8 mouse cellular contexts compared by ENCODE assay signal in the genomic region with DNA sequence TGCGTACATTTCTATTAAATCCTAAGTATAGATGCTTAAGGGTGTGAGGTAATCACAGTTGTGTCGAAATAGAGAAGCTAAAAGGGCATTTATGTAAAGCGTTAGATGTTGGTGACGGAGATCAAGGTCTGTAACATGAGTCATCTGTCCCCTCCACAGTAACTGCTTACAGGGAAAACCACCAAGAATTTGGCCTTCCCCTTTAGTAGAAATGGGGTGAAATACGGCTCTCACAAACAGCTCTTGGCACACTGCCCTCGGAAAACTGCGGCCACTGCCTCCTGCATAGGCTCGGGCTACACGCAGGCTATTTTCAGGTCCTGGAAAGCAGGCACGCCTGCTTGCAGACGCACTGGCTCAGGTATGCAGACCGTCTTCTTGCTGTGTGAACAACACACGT. TPM values are rescaled to one million over a fixed set of nuclear protein-coding genes. Genes with fewer than 3 reads are reported as not detected.
DNase-seq lines count a peak whose midpoint lies in the region; ATAC-seq and TF ChIP-seq lines count a peak whose summit lies in the region.

No protein-coding gene starts in this region.

- H3K27ac ChIP-seq in bone marrow macrophage, adult 2 months (ENCODE audit: insufficient read depth, low read depth, low read length): no peak overlapping the region
- no peak overlapping the region for H3K27ac ChIP-seq in kidney, postnatal 0 days
- H3K27ac ChIP-seq in midbrain, embryonic 10.5 days (replicated peaks): no peak overlapping the region

- H3K27me3 ChIP-seq in kidney, postnatal 0 days (ENCODE audit: insufficient read depth, low read length): no peaks in the 10 kb centered on the region
- no peaks in the 10 kb centered on the region for H3K27me3 ChIP-seq in midbrain, embryonic 10.5 days (ENCODE audit: low read depth, poor library complexity, severe bottlenecking)

- no peaks in the 10 kb centered on the region for H3K9me3 ChIP-seq in kidney, postnatal 0 days (replicated peaks; ENCODE audit: low read length)
- H3K9me3 ChIP-seq in midbrain, embryonic 10.5 days (replicated peaks): no peaks in the 10 kb centered on the region

- no peaks in the 10 kb centered on the region for H3K36me3 ChIP-seq in kidney, postnatal 0 days (ENCODE audit: insufficient read depth, low read length)
- H3K36me3 ChIP-seq in midbrain, embryonic 10.5 days: no peaks in the 10 kb centered on the region

- peak overlapping the region; percentile 27 for H3K4me3 ChIP-seq in bone marrow macrophage, adult 2 months (ENCODE audit: insufficient read depth, low read length)
- no peak overlapping the region for H3K4me3 ChIP-seq in kidney, postnatal 0 days (replicated peaks; ENCODE audit: low read depth, low read length)
- H3K4me3 ChIP-seq in midbrain, embryonic 10.5 days: no peak overlapping the region

- WGBS in kidney, postnatal 0 days: 30% methylated on average over 13 of the region's 13 CpGs
- 90% methylated on average over 13 of the region's 13 CpGs for WGBS in midbrain, embryonic 10.5 days

- H3K4me1 ChIP-seq in bone marrow macrophage, adult 2 months (ENCODE audit: control insufficient read depth, insufficient read depth, low read length): peaks cover 27% of the 10 kb centered on the region
- H3K4me1 ChIP-seq in kidney, postnatal 0 days (replicated peaks; ENCODE audit: insufficient read depth, low read length): peaks cover 17% of the 10 kb centered on the region
- peaks cover 19% of the 10 kb centered on the region for H3K4me1 ChIP-seq in midbrain, embryonic 10.5 days

- ATAC-seq in kidney, postnatal 0 days (replicated peaks; ENCODE audit: low FRiP score, low read depth): no peak
- ATAC-seq in monocyte, adult 5-6 weeks (replicated peaks; ENCODE audit: insufficient number of reproducible peaks, low FRiP score, low TSS enrichment, poor library complexity, severe bottlenecking): peak; percentile 79

- no peak for TF ChIP-seq POLR2A in bone marrow macrophage, adult 2 months (IDR thresholded peaks at IDR 0.05; ENCODE audit: borderline replicate concordance, low read depth, low read length)

- no peak overlapping the region for H3K9ac ChIP-seq in kidney, postnatal 0 days (ENCODE audit: low read depth, low read length)

- H3K4me2 ChIP-seq in kidney, postnatal 0 days (ENCODE audit: low read length): peak overlapping the region; percentile 16; the same call in 1 of the 2 replicates

- TF ChIP-seq CTCF in bone marrow macrophage, adult 2 months (IDR thresholded peaks at IDR 0.05; ENCODE audit: low read depth, low read length): no peak
- no peak for TF ChIP-seq CTCF in kidney, postnatal 0 days (IDR thresholded peaks at IDR 0.05; ENCODE audit: low read depth)

- peak; percentile 25 for DNase-seq in layer of hippocampus, adult 11-12 months (ENCODE audit: low spot score)
- DNase-seq in layer of hippocampus, postnatal 36 days: no peak
- peak; percentile 75 to 77 for DNase-seq in heart, adult 18-20 months
- DNase-seq in kidney, postnatal 0 days (ENCODE audit: low spot score): peak; percentile 88
- DNase-seq in thymus, postnatal 4 days: no peak
- DNase-seq in midbrain, embryonic 10.5 days (ENCODE audit: low spot score): no peak

RNA-seq across cellular contexts. Expression of gene Popdc2, which starts 34.1 kb away (rescaled TPM):
- under 1 TPM; 0.50 to 0.63 TPM for total RNA-seq in layer of hippocampus, postnatal 36 days (2021)
- polyA plus RNA-seq in bone marrow macrophage, adult 2 months (2012; ENCODE audit: insufficient read depth, insufficient read length, missing spikeins): not detected in 2 replicates
- 100 to 1,000 TPM; 515 to 590 TPM for total RNA-seq in heart, adult 18-20 months (2021)
- 0.46 and 0.55 TPM in 2 replicates for polyA plus RNA-seq in kidney, postnatal 0 days (2015; fragmentation: Nextera tagmentation; extraction: Ambion mirVana)
- total RNA-seq in monocyte, adult 5-6 weeks (2017): not detected in 3 replicates
- polyA plus RNA-seq in midbrain, embryonic 10.5 days (2016; fragmentation: Nextera tagmentation; extraction: Ambion mirVana): 0.75 and 1.3 TPM in 2 replicates

RNA-seq across cellular contexts. Expression of gene Pla1a, which starts 36.8 kb away (rescaled TPM):
- total RNA-seq in layer of hippocampus, postnatal 36 days (2021): under 1 TPM; 0.63 to 0.92 TPM
- not detected in 2 replicates for polyA plus RNA-seq in bone marrow macrophage, adult 2 months (2012; ENCODE audit: insufficient read depth, insufficient read length, missing spikeins)
- 1 to 10 TPM; 6.2 to 8.7 TPM for total RNA-seq in heart, adult 18-20 months (2021)
- 36.5 and 36.8 TPM in 2 replicates for polyA plus RNA-seq in kidney, postnatal 0 days (2015; fragmentation: Nextera tagmentation; extraction: Ambion mirVana)
- not detected in 3 replicates for total RNA-seq in monocyte, adult 5-6 weeks (2017)
- polyA plus RNA-seq in midbrain, embryonic 10.5 days (2016; fragmentation: Nextera tagmentation; extraction: Ambion mirVana): 0.07 and 0.11 TPM in 2 replicates

RNA-seq across cellular contexts. Expression of gene Gm21987, which starts 49.3 kb away (rescaled TPM):
- total RNA-seq in layer of hippocampus, postnatal 36 days (2021): not detected
- polyA plus RNA-seq in bone marrow macrophage, adult 2 months (2012; ENCODE audit: insufficient read depth, insufficient read length, missing spikeins): not detected in 2 replicates
- total RNA-seq in heart, adult 18-20 months (2021): 1 to 10 TPM in 1 of 2 experiments, not detected in 1; 1.4 TPM
- not detected in 2 replicates for polyA plus RNA-seq in kidney, postnatal 0 days (2015; fragmentation: Nextera tagmentation; extraction: Ambion mirVana)
- not detected in 3 replicates for total RNA-seq in monocyte, adult 5-6 weeks (2017)
- polyA plus RNA-seq in midbrain, embryonic 10.5 days (2016; fragmentation: Nextera tagmentation; extraction: Ambion mirVana): not detected in 2 replicates

RNA-seq across cellular contexts. Expression of gene Cox17, which starts 49.4 kb away (rescaled TPM):
- total RNA-seq in layer of hippocampus, postnatal 36 days (2021): 100 to 1,000 TPM; 120 to 146 TPM
- polyA plus RNA-seq in bone marrow macrophage, adult 2 months (2012; ENCODE audit: insufficient read depth, insufficient read length, missing spikeins): 115 and 119 TPM in 2 replicates
- total RNA-seq in heart, adult 18-20 months (2021): 100 to 1,000 TPM; 345 to 380 TPM
- 283 and 305 TPM in 2 replicates for polyA plus RNA-seq in kidney, postnatal 0 days (2015; fragmentation: Nextera tagmentation; extraction: Ambion mirVana)
- total RNA-seq in monocyte, adult 5-6 weeks (2017): 312 to 519 TPM (median 389 TPM) in 3 replicates
- polyA plus RNA-seq in midbrain, embryonic 10.5 days (2016; fragmentation: Nextera tagmentation; extraction: Ambion mirVana): 129 and 140 TPM in 2 replicates

RNA-seq across cellular contexts. Expression of gene Maats1, which starts 54.2 kb away (rescaled TPM):
- 1 to 10 TPM in 1 of 2 experiments, under 1 TPM in 1; 0.95 to 1.4 TPM for total RNA-seq in layer of hippocampus, postnatal 36 days (2021)
- not detected in 2 replicates for polyA plus RNA-seq in bone marrow macrophage, adult 2 months (2012; ENCODE audit: insufficient read depth, insufficient read length, missing spikeins)
- under 1 TPM in 1 of 2 experiments, not detected in 1; 0.13 TPM for total RNA-seq in heart, adult 18-20 months (2021)
- 0.14 and 0.21 TPM in 2 replicates for polyA plus RNA-seq in kidney, postnatal 0 days (2015; fragmentation: Nextera tagmentation; extraction: Ambion mirVana)
- 0.21 TPM in 1 of 3 replicates, not detected in the others for total RNA-seq in monocyte, adult 5-6 weeks (2017)
- polyA plus RNA-seq in midbrain, embryonic 10.5 days (2016; fragmentation: Nextera tagmentation; extraction: Ambion mirVana): 0.78 and 0.98 TPM in 2 replicates

Comparison
In these comparisons a context has a peak if more than half of its experiments do, and no peak if none do; other contexts are left out.
1. DNase-seq: peak in layer of hippocampus, adult 11-12 months (single experiment), heart, adult 18-20 months (2 of 2) and kidney, postnatal 0 days (single experiment); none in layer of hippocampus, postnatal 36 days (0 of 2), thymus, postnatal 4 days (single experiment) and midbrain, embryonic 10.5 days (single experiment).
2. RNA of gene Popdc2, which starts 34.1 kb away (total RNA-seq): 515 to 590 TPM in heart, adult 18-20 months; 0.50 to 0.63 TPM in layer of hippocampus, postnatal 36 days and not detected in monocyte, adult 5-6 weeks; every median in the first group is over 100 times any median in the second.